Mouse (Mus musculus) heart, postnatal 0 days (tissue): ENCODE measurements around the gene Foxn3.

Source experiments
- CTCF ChIP-seq: IDR thresholded peaks from 2 replicates; pipeline ENCODE4 v1.5.1; 2016; ENCODE audit warnings: antibody characterized with exemption, control low read depth, low read depth
- EP300 ChIP-seq: IDR thresholded peaks from 2 replicates; pipeline ENCODE4 v1.6.1; 2016; ENCODE audit warnings: antibody characterized with exemption, low read depth

GRCm38 (mm10) chr12:99340418-99341182 is 222.8 kb downstream of the Foxn3 start:
- TF ChIP-seq EP300 = no peak
- peak; percentile 12; the same call in 1 of the 2 replicates for TF ChIP-seq CTCF
